Mouse (Mus musculus) left cerebral cortex, adult 18-20 months (tissue): ENCODE measurements around the gene Naa60. TPM values are rescaled to one million over a fixed set of nuclear protein-coding genes. Genes with fewer than 3 reads are reported as not detected.

Experiments
- microRNA-seq, 2 experiments: library from miRNA; unstranded; fragments of <30 nt; microRNA quantifications; one replicate each; pipeline ENCODE4 v1.2.0; 2021
- total RNA-seq, 2 experiments: library from RNA; stranded (reverse); gene quantifications; 2 replicates each; pipeline ENCODE4 v1.2.3; 2021

Naa60 gene
- total RNA-seq, 2 experiments from 2014 or later, result 113 to 116 TPM

Small RNA genes lying within 50 kb of the gene (microRNA-seq; reads per million reads assigned to microRNA genes)
- gene Gm23493, result 0 reads per million in 2 experiments

Other genes starting within 250 kb of the Naa60 start
- gene Mefv, start 154.3 kb upstream of the Naa60 start, total RNA-seq, result not detected
- gene Zfp263, start 128.3 kb upstream of the Naa60 start, total RNA-seq, result 10 to 100 TPM; 17.2 to 19.3 TPM
- gene Olfr15, start 41.5 kb upstream of the Naa60 start, total RNA-seq, result not detected
- gene Zfp174, start 25.1 kb upstream of the Naa60 start, total RNA-seq, result 1 to 10 TPM; 3.8 to 4.1 TPM
- 10 to 100 TPM; 27.0 to 27.4 TPM for gene Zfp597, start 12.2 kb downstream of the Naa60 start, total RNA-seq
- gene Gm20695, start 12.3 kb downstream of the Naa60 start, total RNA-seq, result not detected
- 1 to 10 TPM; 5.6 to 7.8 TPM for gene 1700037C18Rik, start 36.3 kb downstream of the Naa60 start, total RNA-seq
- 10 to 100 TPM; 28.2 to 29.3 TPM for gene Cluap1, start 36.4 kb downstream of the Naa60 start, total RNA-seq
- gene Nlrc3, start 104.3 kb downstream of the Naa60 start, total RNA-seq, result 1 to 10 TPM; 2.0 to 2.3 TPM
- 10 to 100 TPM; 49.3 to 51.6 TPM for gene Slx4, start 131.4 kb downstream of the Naa60 start, total RNA-seq
- gene Dnase1, start 164.6 kb downstream of the Naa60 start, total RNA-seq, result not detected
- gene Trap1, start 205.5 kb downstream of the Naa60 start, total RNA-seq, result 10 to 100 TPM; 67.6 to 74.8 TPM